Mouse (Mus musculus) megakaryocyte, embryonic 14.5 days (primary cell): Measurements from ENCODE around the gene Gm960.

Source experiments
- FLI1 ChIP-seq: IDR thresholded peaks from 2 replicates; pipeline ENCODE4 v1.6.1; 2012; ENCODE audit warnings: low read length, inconsistent platforms, mixed read lengths
- GATA1 ChIP-seq: IDR thresholded peaks from 3 replicates; pipeline ENCODE4 v1.6.1; 2012; ENCODE audit warnings: mixed read lengths, low read length, inconsistent platforms, borderline replicate concordance

DNA sequence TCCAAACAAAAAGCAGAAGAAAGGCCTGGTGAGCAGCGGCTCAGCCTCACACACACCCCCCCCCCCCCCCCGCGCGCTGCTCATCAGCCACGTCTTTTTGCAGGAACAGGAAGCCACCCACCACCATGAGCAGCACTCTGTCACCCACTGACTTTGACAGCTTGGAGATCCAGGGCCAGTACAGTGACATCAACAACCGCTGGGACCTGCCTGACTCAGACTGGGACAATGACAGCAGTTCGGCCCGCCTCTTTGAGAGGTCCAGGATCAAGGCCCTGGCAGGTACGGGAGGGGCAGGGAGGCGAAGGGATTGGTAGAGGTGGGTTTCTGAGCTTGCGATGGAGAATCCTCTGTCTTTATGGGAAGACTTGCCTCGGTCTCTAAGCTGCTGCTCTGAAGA is 20.2 kb upstream of the Gm960 start:
- TF ChIP-seq GATA1 = no peak
- no peak for TF ChIP-seq FLI1
